Mouse (Mus musculus) right cerebral cortex, postnatal 25 days (tissue): ENCODE data around the gene Gm20661.

Experiments
- DNase-seq: peaks from one replicate; pipeline ENCODE4 v3.0.0; 2022

The Gm20661 gene

DNA sequence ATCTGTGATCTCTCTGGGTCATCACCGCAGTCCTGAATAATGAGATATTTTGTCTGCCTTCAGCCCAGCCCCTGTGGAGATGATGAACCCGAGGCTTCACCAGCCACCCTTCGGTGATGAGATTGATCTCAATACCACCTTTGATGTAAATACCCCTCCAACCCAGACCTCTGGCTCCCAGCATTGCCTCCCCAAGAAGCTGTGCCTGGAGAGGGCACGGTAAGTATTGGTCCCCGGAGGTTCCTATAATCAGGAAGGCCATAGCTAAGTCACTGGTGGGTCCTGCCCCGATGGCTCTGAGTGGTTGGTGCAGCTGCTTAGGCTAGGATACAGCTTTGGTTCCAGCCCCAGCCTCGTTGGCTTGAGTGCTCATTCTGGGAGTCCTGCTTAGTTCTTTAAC is 14.3 kb upstream of the Gm20661 start:
- no peak for DNase-seq

DNA sequence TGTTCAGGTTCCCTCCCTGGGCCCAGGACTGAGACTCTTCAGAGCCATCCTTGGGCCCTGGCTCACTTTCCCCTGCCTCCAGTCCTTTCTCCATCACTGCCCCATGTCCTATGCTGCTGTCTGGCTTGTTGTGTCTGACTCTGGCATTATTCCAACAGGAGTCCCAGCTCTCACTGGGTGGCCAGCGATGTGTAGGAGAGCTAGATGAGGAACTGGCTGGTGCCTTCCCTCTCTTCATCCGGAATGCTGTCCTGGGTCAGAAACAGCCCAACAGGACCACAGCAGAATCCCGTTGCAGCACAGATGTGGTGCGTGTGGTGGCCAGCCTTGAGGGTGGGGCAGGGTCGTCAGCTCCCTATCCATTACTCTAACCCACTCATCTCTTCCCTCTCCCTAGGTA is 12.5 kb upstream of the Gm20661 start:
- DNase-seq, result no peak

DNA sequence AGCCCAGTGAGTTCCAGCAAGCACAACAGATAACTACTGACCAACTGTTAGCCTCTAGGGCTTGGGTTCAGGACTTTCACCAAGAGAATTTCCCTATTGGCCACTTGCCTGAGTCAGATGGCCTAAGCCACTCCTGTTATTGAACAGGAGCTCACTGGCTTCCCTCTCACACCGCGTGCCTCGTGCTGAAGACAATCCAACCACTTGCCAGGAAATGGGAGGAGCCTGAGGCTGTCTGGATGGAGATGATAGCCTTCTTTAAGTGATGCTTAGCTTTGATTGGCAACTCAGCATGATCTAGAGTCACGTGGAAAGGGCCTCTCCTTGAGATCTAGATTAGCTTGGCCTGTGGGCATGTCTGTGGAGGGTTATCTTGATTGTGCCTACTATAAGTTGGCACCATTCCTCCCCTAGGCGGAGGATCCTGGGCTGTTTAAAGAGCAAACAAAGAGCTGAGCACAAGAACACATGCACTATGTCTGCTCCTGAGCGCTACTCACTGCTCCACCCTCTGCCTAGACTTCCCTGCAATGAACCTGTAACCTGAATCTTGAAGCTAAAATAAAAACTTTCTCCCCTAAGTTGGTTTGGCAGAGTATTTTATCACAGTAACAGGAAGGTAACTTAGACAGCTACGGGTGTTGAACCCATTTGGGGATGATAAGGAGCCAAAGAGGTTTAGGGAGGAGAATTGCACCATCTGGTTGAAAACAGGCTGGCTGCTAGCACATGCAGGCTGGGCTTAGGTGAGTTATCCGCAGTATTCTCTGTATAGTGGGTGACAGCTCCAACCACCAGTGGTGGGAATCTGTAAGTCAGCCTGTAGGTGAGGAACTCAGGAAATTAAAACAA is 10.9 kb upstream of the Gm20661 start:
- no peak for DNase-seq

DNA sequence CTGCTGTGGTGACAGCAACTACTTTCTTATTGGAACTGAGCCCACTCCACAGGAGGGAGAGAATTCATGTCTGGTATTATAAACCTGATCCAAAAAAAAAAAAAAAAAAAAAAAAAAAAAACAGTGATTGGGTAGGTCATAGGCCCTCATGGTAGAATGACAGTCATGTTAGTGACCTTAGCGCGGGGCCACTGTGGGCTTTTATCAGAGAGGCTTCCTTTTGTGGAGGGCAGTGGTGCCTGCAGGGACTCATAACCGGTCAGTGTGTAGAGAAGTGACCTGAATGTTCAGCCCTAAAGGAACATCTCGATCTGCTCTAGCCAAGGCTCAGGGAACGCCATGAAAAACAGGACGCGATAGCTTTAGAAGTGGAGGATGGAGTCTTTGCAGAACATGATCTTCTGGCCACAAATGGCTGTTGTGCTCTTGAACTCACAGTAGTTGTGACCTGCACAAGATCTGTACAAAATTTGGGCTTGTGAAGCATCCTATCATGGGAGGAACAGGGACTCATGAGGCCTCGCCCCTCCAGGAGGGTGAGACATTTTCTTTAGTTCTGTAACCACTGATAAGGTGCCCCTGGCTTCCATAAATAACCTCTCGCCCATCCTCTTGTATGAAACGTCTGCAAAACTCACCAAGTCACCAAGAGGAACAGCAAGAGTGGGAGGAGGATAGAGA is 8.2 kb upstream of the Gm20661 start:
- no peak for DNase-seq

DNA sequence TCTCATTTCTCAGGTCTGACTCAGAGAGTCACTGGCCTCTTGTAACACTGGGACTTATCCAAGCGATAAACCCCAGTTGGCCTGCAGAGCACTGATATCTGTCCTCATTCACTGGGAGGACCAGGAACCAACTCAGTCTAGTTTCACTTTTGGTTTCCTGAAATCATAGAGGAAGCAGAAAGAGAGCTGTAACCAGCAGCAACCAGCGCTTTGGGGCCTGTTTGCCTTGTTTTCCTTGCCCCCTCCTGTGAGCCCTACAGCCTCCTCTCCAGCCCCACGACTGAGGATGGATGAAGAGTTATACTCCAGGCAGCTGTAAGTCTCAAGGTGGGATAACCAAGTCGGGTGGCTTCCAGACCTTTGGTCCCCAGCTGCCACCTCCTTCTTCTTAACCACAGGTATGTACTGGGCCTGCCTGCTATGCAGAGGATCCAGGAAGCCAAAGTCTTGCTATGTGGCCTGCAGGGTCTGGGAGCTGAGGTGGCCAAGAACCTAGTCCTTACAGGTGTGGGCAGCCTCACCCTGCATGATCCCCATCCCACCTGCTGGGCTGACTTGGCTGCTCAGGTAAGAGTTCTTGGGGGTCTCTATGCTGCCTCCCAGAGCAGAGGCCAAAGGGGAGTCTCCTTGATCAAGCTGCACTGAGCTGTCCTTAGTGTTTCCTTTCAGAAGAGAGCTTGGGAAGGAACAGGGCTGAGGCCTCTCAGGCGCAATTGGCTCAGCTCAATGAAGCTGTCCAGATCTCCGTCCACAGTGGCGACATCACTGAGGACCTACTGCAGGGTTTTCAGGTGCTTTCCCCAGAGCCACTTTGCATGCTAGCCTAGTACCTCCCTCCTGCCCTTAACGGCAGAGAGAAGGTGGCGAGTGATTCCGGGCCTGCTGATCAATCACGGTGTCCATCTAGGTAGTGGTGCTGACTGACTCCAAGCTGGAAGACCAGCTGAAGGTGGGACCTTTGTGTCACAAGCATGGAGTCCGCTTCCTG is 7.2 kb upstream of the Gm20661 start, which contains the start of gene Uba7:
Gene Uba7, plus strand, starts transcription at position 107 of the 988 bp plus-strand sequence.
- DNase-seq, result no peak

DNA sequence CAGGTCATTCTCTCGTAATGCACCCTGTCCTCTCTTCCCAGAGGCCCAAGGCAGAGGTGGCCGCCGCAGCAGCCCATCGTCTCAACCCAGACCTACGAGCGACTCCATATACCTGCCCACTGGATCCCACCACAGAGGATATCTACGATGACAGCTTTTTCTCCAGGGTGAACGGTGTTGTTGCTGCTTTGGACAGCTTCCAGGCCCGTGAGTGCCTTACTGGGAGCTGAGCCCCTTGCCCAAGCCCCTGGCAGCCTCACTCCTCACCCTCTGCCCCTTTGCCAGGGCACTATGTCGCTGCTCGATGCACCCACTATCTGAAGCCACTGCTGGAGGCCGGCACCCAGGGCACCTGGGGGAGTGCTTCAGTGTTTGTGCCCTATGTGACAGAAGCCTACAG is 4.0 kb upstream of the Gm20661 start:
- DNase-seq, result no peak

DNA sequence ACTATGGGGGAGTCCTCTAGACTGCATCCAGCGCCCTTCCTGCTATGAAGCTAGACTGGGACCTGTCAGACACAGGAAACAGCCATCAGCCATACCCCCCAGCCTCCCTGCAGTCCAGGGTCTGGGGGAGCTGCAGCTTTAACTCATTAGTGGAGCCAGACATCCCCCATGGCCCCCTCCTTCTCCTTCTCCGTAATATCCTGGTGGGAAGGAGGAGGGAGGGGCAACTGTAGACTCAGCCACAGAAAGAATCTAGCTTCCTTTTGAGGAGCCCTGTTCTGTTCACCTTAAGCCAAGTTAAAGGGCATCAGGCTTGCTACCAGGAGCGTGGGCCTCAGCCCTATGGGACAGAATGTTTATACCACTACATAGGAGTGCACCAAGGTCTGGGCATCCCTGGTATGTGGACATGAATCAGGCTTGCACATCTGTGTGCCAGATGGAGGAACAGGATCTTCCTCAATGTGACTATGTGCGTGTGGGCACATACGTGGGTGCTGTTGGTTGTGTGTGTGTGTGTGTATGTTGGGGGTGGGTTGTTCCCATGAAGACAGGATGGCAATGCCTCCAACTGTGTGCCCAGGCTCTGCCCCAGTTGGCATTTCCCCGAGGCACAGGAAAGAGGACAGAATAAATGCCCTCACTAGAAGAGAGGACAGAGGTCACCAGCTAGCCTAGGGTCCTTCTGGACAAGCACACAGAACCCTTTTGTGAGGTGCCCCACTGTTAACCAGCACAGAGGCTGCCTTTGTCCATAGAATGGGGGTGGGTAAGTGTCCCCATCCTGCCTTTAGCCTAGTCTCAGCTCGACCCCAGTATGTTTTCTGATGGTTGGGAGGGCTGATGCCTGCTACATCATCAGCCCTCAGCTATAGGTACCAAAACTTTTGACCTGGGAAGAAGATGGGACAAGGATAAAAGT is 913 bp upstream of the Gm20661 start:
- peak; percentile 48 for DNase-seq

DNA sequence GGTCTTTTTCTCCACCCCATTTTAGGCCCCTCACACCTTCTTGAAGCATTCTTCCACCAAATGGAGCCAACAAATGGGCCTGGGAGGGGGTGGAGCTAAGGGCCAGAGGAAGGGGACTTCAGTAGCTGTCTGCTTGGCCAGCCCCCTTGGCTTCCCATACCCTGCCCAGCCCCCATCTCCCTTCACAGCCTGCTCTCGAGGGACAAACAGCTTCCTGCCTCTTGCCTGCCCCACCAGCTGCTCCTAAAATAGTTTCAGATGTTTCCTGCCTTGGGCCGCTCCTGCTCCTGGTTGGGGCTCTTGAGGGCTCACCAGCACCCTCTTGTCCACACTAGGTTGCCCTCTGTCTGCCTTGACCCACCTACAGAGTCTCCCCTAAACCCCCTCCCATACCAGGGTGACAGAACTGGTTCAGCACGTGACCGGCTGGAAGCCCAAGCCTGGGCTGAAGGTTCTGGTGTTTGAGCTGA is 598 bp downstream of the Gm20661 start:
- no peak for DNase-seq

DNA sequence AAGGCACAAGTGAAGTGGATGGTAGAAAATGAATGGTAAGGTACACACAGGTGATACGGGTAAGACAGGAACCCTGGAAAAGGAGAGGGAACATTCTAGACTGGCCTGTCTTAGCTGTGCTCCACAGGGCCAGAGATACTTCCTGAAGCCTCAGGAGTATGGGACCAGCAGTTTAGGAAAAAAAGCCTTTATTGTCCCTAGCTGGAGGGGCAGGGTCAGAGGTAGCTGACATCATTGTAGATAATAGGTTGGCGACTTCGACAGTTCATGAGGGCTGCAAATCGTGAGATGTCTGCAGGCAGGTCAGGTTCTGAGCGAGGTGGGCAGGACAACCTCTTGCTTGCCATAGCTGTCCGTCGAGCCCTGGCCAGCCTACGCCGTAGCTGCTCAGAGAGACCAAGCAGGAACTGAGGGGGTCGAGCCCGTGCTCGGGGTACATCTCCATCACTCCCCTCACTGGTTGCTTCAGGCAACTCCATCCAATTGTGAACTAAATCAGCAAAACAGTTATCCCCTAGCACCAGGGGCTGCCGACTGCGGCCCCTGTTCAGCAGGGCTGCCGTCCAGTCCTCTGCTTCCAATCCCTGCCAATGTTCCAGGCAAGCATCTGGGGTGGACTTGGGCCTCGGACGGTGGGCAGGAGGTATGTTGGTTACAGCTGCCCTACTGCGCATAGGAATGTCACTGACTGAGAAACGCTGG is 1.3 kb downstream of the Gm20661 start:
- no peak for DNase-seq

DNA sequence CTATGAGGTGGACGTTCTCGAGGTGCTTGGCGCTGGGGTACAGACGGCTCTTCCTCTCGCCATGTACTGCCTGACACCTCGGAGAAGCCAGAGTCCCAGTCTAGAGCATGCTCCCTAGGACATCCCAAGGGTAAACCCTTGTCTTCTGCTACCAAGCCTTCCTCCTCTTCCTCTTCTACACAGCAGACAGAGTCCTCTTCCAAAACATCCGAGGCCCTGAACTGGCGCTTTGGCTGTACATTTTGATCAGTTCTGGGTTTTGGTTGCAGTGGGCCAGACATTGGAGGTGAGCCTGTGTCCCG is 1.8 kb downstream of the Gm20661 start:
- no peak for DNase-seq

DNA sequence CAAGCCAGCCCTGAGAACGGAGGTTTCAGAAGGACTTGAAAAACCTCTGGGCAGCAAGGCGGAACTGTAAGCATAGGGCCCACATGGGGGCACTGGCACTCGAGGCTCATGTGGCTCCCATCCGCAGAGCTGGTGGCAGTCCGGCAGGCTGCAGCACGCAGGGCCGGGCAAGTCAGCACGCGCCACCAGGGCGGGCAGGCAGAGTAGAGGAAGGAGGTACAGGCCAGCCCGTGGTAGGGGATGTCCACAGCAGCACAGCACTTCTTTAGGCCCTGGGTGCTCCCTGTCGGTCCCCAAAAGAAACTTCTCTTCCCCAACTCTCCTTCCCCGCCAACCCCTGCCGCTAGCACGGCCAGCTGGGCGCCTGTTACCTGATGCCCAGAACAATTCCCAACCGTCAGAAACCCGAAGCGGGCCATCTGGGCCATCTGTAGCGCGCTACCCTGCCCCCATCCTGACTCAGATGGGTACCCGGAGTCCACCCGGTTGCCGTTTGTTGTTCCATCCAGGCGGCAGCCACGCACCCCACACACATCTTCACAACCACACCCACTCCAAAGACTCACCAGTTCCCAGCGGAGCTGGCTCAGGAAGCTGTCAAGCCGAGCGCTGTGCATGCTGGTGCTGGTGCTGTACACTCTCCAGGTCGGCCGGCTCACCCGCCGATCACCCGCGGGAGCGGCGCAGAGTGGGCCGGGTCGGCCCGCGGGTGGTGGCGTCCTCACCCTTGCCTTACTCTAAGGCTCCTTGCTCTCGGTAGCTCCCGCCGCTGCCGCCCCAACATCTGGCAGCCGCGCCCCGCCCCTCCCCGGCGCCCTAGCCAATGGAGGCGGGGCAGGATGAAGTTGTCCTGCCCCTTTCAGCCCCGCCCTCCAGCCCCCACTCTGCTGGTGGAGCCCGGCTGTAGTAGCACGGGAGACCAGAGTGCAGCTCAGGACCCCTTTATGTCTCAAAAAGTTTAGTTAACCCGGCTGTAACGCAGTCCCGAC is 2.6 kb downstream of the Gm20661 start, which contains the start of gene Inka1:
Gene Inka1, minus strand, starts transcription at position 749 of the 989 bp plus-strand sequence.
- peak; percentile 79 for DNase-seq

DNA sequence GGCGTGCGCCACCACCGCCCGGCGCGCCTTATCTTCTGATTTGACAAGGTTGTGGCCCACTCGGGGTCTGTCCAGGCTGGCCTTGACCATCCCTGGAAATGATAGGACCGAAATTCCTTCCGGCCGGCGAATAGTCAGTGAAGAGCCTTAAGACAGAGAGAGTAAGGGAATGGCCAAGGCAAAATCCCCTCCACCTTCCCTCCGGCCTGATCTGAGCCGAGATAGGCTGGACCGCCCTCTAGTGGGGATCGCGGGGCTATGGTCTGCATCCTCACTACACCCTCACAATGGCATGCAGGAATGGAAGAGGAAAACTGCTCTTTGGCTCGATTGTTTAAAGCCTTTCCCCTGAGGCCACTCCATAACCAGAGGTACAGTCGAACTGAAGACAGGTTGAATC is 3.5 kb downstream of the Gm20661 start:
- DNase-seq, result peak; percentile 67

DNA sequence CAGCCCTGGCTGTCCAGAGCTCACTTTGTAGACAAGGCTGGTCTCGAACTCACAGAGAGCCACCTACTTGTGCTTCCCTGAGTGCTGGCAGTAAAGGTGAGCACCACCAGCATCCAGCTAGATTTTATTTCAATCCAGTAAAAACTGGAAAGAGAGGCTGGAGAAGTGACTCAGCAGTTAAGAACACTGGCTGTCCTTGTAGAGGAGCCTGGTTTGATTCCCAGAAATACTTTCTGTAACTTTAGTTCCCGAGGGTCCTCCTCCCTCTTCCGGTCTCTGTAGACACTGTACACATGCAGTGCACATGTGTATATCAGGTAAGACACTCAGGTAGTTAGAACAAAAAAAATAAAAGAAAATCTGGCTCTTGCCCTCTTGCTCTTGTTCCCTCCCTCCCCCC is 5.1 kb downstream of the Gm20661 start:
- no peak for DNase-seq

DNA sequence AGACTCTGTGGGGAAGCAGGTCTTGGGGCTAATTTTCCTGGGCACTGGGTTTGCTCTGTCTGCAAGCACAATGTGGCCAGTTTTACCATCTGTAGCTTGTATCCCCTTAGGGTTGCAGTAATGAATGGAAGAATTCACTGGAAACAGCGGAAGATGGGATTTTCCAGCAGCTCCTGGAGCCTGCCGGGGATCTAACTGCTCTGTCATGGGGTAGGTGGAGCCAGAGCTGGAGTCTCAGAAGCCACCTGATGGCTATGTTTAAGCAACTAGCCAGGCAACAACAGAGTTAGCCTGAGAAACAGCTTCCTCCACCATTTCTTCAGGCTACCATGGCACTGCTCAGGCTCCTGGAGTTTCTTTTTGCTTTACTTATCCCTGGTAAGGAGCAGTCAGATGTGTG is 9.3 kb downstream of the Gm20661 start, which contains the start of gene Cdhr4:
Gene Cdhr4, plus strand, starts transcription at position 301 of the 400 bp plus-strand sequence.
- DNase-seq, result no peak

DNA sequence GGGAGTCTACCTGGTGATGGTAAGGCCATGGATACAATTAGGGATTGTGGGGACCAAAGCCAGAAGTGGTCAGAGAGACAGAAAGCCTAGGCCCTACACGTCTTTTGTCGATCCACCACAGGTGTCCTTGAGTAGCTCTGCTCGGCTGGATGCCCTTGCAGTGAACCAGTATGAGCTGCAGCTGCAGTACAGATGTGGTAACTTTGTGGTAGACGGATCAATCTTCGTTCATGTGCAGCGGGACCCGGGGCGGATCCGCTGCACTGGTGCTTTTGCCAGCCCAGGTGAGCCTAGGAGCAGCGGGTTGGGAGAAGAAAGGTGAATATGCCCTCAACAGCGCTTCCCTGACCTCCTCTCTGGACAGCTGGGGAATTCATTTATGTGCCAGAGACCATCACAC is 10.2 kb downstream of the Gm20661 start:
- DNase-seq, result no peak

DNA sequence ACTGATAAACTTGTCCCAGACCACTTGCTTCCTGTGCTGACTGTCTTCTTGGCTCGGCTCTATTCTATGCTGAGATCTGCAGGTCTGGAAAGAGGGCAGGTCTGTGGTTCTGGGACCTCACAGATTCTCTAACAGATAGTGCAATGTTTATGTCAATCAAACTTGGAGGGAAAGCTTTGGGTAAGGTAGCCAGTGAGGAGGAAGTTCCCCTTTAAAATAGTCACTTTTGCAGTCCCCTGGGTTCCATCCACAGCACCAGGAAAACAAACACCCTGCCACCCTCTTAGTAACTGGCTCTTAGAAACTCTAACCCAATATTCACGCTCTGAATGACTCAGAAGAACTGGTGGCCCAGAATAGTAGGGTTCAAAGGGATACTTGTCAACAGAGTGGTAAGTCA is 11.6 kb downstream of the Gm20661 start:
- no peak for DNase-seq

DNA sequence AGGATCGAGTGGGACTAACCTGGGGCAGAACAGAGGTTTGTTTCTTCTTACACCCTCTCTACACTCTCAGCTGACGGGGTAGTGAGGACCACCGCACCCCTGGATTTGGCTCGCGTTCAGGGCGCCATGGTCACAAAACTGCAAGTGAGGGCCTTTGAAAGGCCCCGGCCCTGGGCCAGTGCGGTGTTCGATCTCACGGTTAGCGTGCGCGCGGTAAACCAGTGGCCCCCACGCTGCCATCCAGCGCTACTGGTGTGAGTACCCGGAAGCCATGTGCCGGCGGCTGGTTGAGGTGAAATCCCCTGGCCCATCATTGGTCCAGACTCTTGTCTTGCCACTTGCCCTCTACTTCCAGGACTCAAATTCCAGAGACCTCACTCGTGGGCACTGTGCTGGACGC is 12.7 kb downstream of the Gm20661 start:
- DNase-seq, result no peak

DNA sequence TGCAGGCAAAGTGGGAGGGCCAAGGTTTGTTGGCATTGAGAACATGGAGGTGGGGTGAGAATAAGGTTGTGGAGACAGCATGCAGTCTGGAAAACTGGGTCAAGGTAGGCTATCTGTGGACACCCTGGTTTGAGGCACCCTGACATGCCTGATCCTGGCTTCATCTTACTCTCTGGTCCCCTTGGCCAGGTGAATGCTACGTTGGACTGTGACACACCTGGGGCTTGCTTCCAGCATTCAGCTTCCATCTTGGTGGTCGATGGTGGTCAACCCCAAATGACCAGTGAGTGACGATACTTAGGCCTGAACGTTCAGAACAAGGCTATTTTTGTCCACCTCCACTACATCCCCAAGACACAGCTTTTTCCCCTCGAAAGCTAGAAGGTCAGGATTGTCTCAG is 13.2 kb downstream of the Gm20661 start, which contains the start of gene Gm20662:
Gene Gm20662, plus strand, starts transcription at position 301 of the 400 bp plus-strand sequence.
- DNase-seq, result no peak

DNA sequence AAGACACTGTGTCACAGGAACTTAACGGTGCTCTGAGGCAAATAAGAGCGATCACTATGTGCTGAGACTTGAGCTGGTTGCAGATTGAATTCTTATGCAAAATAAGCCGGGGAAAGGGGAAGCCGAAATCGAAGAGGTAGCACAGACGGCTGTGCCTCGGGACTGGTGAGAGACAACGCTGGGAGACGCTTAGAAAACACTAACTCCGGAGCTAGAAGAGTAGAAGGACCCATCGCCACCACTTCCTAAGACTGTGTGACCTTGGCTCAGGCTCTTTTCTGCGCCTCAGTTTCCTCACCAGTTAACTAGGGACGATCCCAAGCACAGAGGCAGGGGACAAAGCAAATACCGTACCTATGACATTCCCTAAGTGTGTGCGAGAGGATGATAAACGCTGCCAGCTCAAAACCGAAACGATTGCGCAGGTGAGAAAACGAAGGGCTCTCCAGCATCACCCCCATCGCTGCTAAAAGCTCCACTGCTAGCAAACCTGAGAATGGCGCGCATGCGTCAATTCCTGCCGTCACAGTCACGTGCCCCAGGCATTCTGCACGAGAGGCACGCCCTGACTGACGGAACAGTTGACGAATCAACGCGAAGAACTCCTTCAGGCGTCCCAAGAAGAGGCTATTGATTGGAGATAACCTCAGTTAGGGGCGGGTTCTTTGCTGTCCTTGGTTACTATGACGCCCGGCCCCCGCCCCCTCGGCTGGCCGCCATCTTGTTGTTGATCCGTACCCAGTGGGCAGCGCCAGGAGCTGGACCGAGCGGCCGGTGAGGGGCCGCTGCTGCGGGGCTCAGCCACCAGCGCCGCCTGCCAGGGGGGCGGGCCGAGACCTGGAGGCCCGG is 19.3 kb downstream of the Gm20661 start, which contains the start of gene Ip6k1:
Gene Ip6k1, plus strand, starts transcription at position 580 of the 849 bp plus-strand sequence.
- DNase-seq, result peak; percentile 100
